Mouse (Mus musculus) bone marrow, adult 2 months (tissue): Measurements from ENCODE around the gene Mrps36.

Source experiments
- CTCF ChIP-seq: fragments of 200-500 bp; IDR thresholded peaks from 2 replicates; pipeline ENCODE4 v1.5.1; 2011; ENCODE audit warnings: low read length, control low read depth; ENCODE audit not compliant: control insufficient read depth, insufficient read depth
- POLR2A ChIP-seq: fragments of 200-500 bp; IDR thresholded peaks from 2 replicates; pipeline ENCODE4 v1.6.1; 2011; ENCODE audit warnings: low read depth, mild to moderate bottlenecking, control low read depth, low read length, borderline replicate concordance; ENCODE audit not compliant: control insufficient read depth

- TF ChIP-seq POLR2A, result no peak
- TF ChIP-seq CTCF, result no peak
Observed at GRCm38 (mm10) chr13:100754186-100754585, 9.7 kb upstream of the Mrps36 start.
